Mouse (Mus musculus): Measurements from ENCODE around the gene Sec14l1.

DNA sequence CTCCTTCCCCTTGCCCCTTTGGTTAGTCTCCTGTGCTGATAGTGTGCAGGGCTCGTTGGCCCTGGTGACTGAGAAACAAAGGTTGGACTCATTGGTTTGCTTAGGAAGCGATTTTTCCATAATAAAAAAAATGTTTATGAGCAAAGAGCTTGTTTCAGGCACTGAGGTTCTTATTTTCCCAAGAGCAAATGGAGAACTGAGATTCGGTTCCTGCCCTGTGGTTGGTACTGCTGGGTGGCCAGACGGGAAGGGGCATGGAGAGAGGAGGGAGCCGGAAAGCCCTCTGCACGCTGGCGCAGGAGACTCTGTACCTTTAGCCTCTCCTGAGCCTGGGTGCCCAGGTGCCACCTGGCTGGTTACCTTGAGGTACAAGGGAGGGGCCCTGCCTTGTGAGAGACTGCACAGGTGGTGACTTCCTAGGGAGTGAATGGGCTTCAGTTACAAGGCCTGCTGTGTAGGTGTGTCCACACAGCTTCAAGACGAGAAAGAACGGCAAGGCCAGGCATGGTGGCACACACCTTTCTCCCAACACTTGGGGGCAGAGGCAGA, 23.3 kb downstream of the Sec14l1 start:
- TF ChIP-seq CTCF (IDR thresholded peaks at IDR 0.05; ENCODE audit: low read depth, low read length) (no peak), GATA2 (IDR thresholded peaks at IDR 0.05; ENCODE audit: borderline replicate concordance, low read depth, low read length) (no peak), GATA1 (IDR thresholded peaks at IDR 0.05; ENCODE audit: borderline replicate concordance, low read length) (no peak), TAL1 (conservative IDR thresholded peaks at IDR 0.05; ENCODE audit: low read depth, low read length) (no peak)
